Mouse (Mus musculus): ENCODE data around the gene Rnf215. TPM values are rescaled to one million over a fixed set of nuclear protein-coding genes. Genes with fewer than 3 reads are reported as not detected.
"Not testable (repeated sequence)": the region's sequence is repeated elsewhere in the genome, so short reads cannot be mapped to it uniquely, and the experiment has no call there.

Rnf215 gene
- polyA plus RNA-seq, 1 experiment, result 39.5 TPM

DNA sequence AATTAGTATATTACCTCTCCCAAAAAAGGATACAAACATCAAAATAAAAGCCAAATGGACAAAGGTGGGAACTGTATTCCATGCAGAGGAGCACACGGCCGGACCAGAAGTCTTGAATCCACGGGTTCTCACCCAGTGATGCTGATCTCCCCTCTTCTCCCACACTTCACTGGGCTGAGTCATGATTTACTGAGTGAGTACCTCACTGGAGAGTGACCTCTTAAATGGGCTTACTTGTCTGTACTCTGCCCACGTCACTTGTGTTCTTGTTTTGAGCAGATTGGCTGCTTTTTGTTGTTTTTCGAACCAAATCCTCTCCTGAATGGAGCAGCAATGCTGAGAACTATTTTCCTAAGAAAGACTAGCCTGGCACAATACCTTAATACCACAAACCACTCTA, 30.0 kb upstream of the Rnf215 start:
- no peak for TF ChIP-seq POLR2A (IDR thresholded peaks at IDR 0.05; ENCODE audit: borderline replicate concordance, insufficient read depth, low read length)
- no peak for TF ChIP-seq CTCF (IDR thresholded peaks at IDR 0.05; ENCODE audit: borderline replicate concordance, insufficient read depth, low read depth, low read length)
- no peak for DNase-seq
- no peak overlapping the region for H3K27ac ChIP-seq (ENCODE audit: insufficient read depth, low read length)
- WGBS, result 92% methylated on average over 5 of the region's 5 CpGs
- no peaks in the 10 kb centered on the region for H3K4me1 ChIP-seq (ENCODE audit: control insufficient read depth, insufficient read depth, low read length)
- H3K4me3 ChIP-seq (replicated peaks; ENCODE audit: insufficient read depth, low read depth, low read length), result no peak overlapping the region
- no peaks in the 10 kb centered on the region for H3K27me3 ChIP-seq (ENCODE audit: control insufficient read depth, insufficient read depth, low read length)

DNA sequence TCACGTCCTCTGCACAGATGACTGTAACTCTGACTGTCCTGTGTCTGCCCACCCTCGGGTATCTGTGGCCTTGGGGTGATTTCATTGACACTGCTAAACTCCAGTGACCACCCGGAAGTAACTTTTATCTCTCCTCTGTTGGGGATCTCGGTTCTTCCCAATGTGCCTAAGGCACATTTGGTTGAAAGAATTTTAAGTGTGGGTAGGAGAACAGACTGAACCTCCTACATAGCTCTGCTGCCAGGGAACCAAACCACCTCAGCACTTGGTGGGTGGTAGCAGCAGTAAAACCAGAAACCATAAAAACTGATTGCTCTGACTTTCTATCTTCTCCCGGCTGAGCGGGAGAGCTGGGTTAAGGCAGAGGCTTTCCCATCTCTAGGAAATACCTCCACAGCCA, 29.6 kb upstream of the Rnf215 start:
- no peak overlapping the region for H3K4me3 ChIP-seq (replicated peaks; ENCODE audit: insufficient read depth, low read depth, low read length)
- H3K4me1 ChIP-seq (ENCODE audit: control insufficient read depth, insufficient read depth, low read length), result no peaks in the 10 kb centered on the region
- H3K27ac ChIP-seq (ENCODE audit: insufficient read depth, low read length), result no peak overlapping the region
- TF ChIP-seq POLR2A (IDR thresholded peaks at IDR 0.05; ENCODE audit: borderline replicate concordance, insufficient read depth, low read length), result no peak
- no peak for TF ChIP-seq CTCF (IDR thresholded peaks at IDR 0.05; ENCODE audit: borderline replicate concordance, insufficient read depth, low read depth, low read length)
- DNase-seq, result no peak
- 81% methylated on average over 6 of the region's 6 CpGs for WGBS
- no peaks in the 10 kb centered on the region for H3K27me3 ChIP-seq (ENCODE audit: control insufficient read depth, insufficient read depth, low read length)

DNA sequence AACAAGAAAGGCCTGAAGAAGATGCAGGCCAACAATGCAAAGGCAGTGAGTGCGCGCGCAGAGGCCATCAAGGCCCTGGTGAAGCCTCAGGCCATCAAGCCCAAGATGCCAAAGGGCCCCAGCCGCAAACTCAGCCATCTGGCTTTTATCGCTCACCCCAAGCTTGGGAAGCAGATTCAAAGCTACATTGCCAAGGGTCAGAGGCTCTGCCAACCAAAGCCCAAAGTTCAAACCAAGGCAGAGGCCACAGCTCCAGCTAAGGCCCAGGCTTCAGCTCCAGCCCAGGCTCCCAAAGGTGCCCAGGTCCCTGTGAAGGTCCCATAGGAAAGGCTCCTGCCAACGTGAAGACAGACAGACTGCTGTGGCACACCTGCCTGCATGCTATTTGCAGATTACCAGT, 27.1 kb upstream of the Rnf215 start:
- not testable (repeated sequence) for H3K27me3 ChIP-seq (ENCODE audit: control insufficient read depth, insufficient read depth, low read length); DNase-seq; H3K27ac ChIP-seq (ENCODE audit: insufficient read depth, low read length); H3K4me3 ChIP-seq (replicated peaks; ENCODE audit: insufficient read depth, low read depth, low read length); H3K4me1 ChIP-seq (ENCODE audit: control insufficient read depth, insufficient read depth, low read length)
- WGBS, result 75% methylated on average over 6 of the region's 6 CpGs

DNA sequence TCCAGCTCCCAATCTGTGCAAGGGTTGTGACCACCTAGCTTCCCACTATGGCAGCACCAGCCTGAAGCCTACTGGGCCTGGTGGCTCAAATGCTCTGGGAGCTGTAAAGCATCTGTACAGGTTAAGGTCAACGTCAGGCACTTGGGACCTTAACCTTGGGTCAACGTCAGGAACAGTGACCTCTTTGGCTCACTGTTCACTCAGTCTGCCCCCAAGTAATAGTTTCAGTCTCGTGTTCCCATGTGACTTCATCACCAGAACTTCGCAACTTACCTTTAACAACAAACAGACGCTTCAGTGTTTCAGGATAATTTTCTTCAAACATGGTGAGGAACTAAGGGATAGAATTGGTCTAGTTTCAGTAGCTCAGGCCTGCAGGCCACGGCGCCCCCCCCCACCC, 26.3 kb upstream of the Rnf215 start:
- H3K4me1 ChIP-seq (ENCODE audit: control insufficient read depth, insufficient read depth, low read length), result no peaks in the 10 kb centered on the region
- 85% methylated on average over 7 of the region's 7 CpGs for WGBS
- H3K27ac ChIP-seq (ENCODE audit: insufficient read depth, low read length), result no peak overlapping the region
- no peak for DNase-seq
- H3K4me3 ChIP-seq (replicated peaks; ENCODE audit: insufficient read depth, low read depth, low read length), result no peak overlapping the region
- no peaks in the 10 kb centered on the region for H3K27me3 ChIP-seq (ENCODE audit: control insufficient read depth, insufficient read depth, low read length)
- no peak for TF ChIP-seq POLR2A (IDR thresholded peaks at IDR 0.05; ENCODE audit: borderline replicate concordance, insufficient read depth, low read length)
- no peak for TF ChIP-seq CTCF (IDR thresholded peaks at IDR 0.05; ENCODE audit: borderline replicate concordance, insufficient read depth, low read depth, low read length)

DNA sequence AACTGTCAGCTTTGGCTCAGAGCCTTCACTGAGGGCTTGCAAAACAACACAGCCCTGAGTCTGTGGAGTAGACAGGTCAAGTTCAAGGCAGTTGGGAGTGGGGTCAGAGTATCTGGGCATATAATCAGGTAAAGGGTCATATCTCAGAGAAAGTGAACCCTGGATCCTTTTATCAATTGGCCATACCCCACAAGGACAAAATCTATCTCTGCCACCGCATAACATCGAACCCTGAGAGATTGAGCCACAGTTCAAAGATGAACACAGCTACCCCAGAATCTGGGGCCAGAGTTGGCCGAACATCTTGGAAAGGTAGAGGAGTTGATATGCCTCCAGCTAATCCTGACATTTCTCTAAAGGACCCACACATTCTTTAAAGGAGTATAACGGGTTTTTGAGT, 23.0 kb upstream of the Rnf215 start:
- H3K27me3 ChIP-seq (ENCODE audit: control insufficient read depth, insufficient read depth, low read length), result no peaks in the 10 kb centered on the region
- peaks cover 5% of the 10 kb centered on the region; the same call in 1 of the 2 replicates for H3K4me1 ChIP-seq (ENCODE audit: control insufficient read depth, insufficient read depth, low read length)
- no peak overlapping the region for H3K27ac ChIP-seq (ENCODE audit: insufficient read depth, low read length)
- 93% methylated on average over 4 of the region's 4 CpGs for WGBS
- no peak for DNase-seq
- H3K4me3 ChIP-seq (replicated peaks; ENCODE audit: insufficient read depth, low read depth, low read length), result no peak overlapping the region
- TF ChIP-seq POLR2A (IDR thresholded peaks at IDR 0.05; ENCODE audit: borderline replicate concordance, insufficient read depth, low read length) (no peak), CTCF (IDR thresholded peaks at IDR 0.05; ENCODE audit: borderline replicate concordance, insufficient read depth, low read depth, low read length) (no peak)

DNA sequence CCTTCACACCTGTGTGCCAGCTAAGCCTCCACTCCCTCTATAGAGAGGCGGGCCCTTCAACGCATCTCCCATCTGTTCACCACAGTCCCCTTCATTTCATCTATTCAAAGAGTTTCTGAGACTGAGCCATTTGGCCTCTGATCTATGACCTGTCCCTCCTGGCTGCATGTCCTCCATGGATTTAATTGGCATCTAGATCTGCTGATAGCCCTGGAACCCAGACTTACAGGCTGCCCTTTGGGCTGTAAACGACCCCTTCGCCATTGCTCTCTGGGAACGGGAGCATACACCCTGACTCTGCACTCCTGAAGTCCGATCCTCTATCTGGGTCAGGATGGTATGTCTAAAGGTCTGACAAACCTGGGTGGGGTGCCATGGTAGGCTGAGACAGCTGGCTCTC, 22.1 kb upstream of the Rnf215 start:
- H3K27me3 ChIP-seq (ENCODE audit: control insufficient read depth, insufficient read depth, low read length), result no peaks in the 10 kb centered on the region
- H3K27ac ChIP-seq (ENCODE audit: insufficient read depth, low read length), result no peak overlapping the region
- WGBS, result 81% methylated on average over 6 of the region's 6 CpGs
- TF ChIP-seq POLR2A (IDR thresholded peaks at IDR 0.05; ENCODE audit: borderline replicate concordance, insufficient read depth, low read length), result no peak
- TF ChIP-seq CTCF (IDR thresholded peaks at IDR 0.05; ENCODE audit: borderline replicate concordance, insufficient read depth, low read depth, low read length), result no peak
- H3K4me3 ChIP-seq (replicated peaks; ENCODE audit: insufficient read depth, low read depth, low read length), result no peak overlapping the region
- no peak for DNase-seq
- H3K4me1 ChIP-seq (ENCODE audit: control insufficient read depth, insufficient read depth, low read length), result peaks cover 8% of the 10 kb centered on the region; the same call in 1 of the 2 replicates

DNA sequence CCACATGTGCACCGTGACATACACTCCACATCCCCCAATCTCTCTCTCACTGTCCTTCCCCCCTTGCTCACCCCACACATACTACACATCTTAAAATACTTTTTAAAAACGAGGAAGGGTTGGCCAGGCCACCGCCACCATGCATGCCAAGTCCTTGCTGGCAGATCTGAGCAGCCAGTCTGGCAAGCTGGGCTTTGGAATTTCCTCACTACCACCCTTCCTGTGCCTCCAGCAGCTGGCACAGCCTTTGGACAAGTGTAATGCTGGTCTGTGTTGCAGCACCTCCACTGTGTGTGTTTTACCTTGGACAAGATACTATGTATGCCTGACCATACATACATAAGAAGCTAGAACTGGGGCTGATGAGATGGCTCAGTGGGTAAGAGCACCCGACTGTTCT, 21.5 kb upstream of the Rnf215 start:
- TF ChIP-seq POLR2A (IDR thresholded peaks at IDR 0.05; ENCODE audit: borderline replicate concordance, insufficient read depth, low read length) (no peak), CTCF (IDR thresholded peaks at IDR 0.05; ENCODE audit: borderline replicate concordance, insufficient read depth, low read depth, low read length) (no peak)
- DNase-seq, result no peak
- Histone ChIP-seq H3K4me1 (ENCODE audit: control insufficient read depth, insufficient read depth, low read length) (peaks cover 8% of the 10 kb centered on the region; the same call in 1 of the 2 replicates), H3K4me3 (replicated peaks; ENCODE audit: insufficient read depth, low read depth, low read length) (no peak overlapping the region), H3K27ac (ENCODE audit: insufficient read depth, low read length) (no peak overlapping the region), H3K27me3 (ENCODE audit: control insufficient read depth, insufficient read depth, low read length) (no peaks in the 10 kb centered on the region)
- WGBS, result 59% methylated on average over 4 of the region's 4 CpGs

DNA sequence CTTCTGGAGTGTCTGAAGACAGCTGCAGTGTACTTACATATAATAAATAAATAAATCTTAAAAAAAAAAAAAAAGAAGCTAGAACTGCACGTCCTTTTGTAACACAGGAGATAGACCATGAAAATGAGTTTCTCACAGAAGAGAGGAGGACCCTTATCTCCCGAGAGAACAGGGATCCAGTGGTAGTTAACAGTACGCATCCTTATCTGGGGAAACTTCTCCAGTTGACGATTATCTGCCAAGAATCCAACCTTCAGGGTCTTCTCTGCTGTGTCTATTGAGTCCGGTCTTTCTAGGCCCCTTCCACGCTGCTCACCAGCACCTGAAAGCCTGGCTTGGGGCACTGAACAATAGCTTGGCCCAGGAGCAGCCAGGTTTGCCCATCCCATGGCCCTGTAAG, 21.0 kb upstream of the Rnf215 start:
- Histone ChIP-seq H3K27me3 (ENCODE audit: control insufficient read depth, insufficient read depth, low read length) (no peaks in the 10 kb centered on the region), H3K4me3 (replicated peaks; ENCODE audit: insufficient read depth, low read depth, low read length) (no peak overlapping the region), H3K4me1 (ENCODE audit: control insufficient read depth, insufficient read depth, low read length) (peaks cover 8% of the 10 kb centered on the region; the same call in 1 of the 2 replicates), H3K27ac (ENCODE audit: insufficient read depth, low read length) (no peak overlapping the region)
- TF ChIP-seq CTCF (IDR thresholded peaks at IDR 0.05; ENCODE audit: borderline replicate concordance, insufficient read depth, low read depth, low read length) (no peak), POLR2A (IDR thresholded peaks at IDR 0.05; ENCODE audit: borderline replicate concordance, insufficient read depth, low read length) (no peak)
- 91% methylated on average over 6 of the region's 6 CpGs for WGBS
- no peak for DNase-seq

DNA sequence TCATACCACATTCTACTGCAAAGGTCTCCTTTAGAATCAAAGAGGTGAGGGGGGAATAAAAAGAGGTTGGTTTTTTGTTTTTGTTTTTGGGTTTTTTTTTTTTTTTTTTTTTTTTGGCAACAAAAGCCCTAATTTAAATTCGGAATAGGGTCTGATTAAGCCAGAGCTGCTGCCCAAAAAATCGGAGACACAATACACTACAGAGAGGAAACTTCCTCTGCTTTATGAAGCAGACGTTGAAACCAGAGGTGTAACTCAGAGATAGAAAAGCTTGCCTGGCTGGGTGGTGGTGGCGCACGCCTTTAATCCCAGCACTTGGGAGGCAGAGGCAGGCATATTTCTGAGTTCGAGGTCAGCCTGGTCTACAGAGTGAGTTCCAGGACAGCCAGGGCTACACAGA, 20.5 kb upstream of the Rnf215 start:
- H3K4me3 ChIP-seq (replicated peaks; ENCODE audit: insufficient read depth, low read depth, low read length); H3K27me3 ChIP-seq (ENCODE audit: control insufficient read depth, insufficient read depth, low read length); H3K4me1 ChIP-seq (ENCODE audit: control insufficient read depth, insufficient read depth, low read length); DNase-seq; H3K27ac ChIP-seq (ENCODE audit: insufficient read depth, low read length): not testable (repeated sequence)
- WGBS, result 76% methylated on average over 6 of the region's 6 CpGs
